Comparison of ENCODE assay signal across 8 mouse cellular contexts in the genomic region with DNA sequence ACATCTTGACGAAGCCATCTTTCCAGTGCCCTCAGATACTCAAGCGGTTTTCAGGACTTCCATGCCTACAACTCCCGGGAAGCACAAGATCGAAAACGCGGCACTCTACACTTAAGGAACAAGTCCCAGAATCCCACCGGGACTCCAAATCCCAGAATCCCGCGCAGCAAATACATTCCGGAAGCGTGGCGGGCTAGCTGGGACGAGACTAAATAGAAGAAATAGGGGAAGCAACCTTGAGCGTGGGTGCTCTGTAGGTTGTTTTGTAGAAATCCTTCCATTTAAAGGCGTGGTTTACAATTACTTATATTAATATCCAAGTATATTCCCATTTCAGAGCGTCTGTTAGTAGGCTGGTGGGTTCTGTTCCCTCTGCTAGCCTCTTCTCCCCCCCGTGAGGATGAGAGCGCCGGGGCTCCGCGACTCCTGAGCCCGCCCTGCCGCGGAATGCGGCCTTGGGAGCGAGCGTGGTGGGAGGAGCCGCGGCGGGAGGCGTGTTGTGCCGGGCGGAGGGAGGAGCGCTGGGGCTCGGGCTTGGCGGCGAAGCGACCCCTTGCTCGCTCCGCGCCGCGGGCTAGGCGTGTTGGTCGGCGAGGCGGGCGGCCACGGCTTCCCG. TPM values are rescaled to one million over a fixed set of nuclear protein-coding genes. Genes with fewer than 3 reads are reported as not detected.
DNase-seq lines count a peak whose midpoint lies in the region; ATAC-seq lines count a peak whose summit lies in the region.

A gene (plus strand): TSS at position 465 of the 616 bp plus-strand sequence.

- ATAC-seq in heart, embryonic 13.5 days (ENCODE audit: extremely low read depth, insufficient number of reproducible peaks, low FRiP score, low TSS enrichment), result peak; percentile 94
- ATAC-seq in liver, embryonic 12.5 days, result peak; percentile 97
- peak; percentile 96 for ATAC-seq in stomach, embryonic 15.5 days (ENCODE audit: insufficient read depth, low FRiP score, low read depth)

- no peaks in the 10 kb centered on the region for H3K27me3 ChIP-seq in heart, embryonic 13.5 days (replicated peaks)
- H3K27me3 ChIP-seq in liver, embryonic 12.5 days (replicated peaks), result no peaks in the 10 kb centered on the region
- H3K27me3 ChIP-seq in stomach, embryonic 15.5 days (replicated peaks), result no peaks in the 10 kb centered on the region

- no peaks in the 10 kb centered on the region for H3K9me3 ChIP-seq in heart, embryonic 13.5 days
- H3K9me3 ChIP-seq in liver, embryonic 12.5 days (replicated peaks), result no peaks in the 10 kb centered on the region
- H3K9me3 ChIP-seq in stomach, embryonic 15.5 days, result no peaks in the 10 kb centered on the region

- peak within 1 kb of the TSS; percentile 94 for H3K4me3 ChIP-seq in brown adipose tissue, adult 24 weeks (ENCODE audit: insufficient read depth, low read depth, low read length)
- peak within 1 kb of the TSS; percentile 81 for H3K4me3 ChIP-seq in heart, embryonic 13.5 days
- peak within 1 kb of the TSS; percentile 91 for H3K4me3 ChIP-seq in liver, embryonic 12.5 days
- peak within 1 kb of the TSS; percentile 97 for H3K4me3 ChIP-seq in stomach, embryonic 15.5 days (replicated peaks)

- H3K4me1 ChIP-seq in brown adipose tissue, adult 24 weeks (ENCODE audit: control insufficient read depth, insufficient read depth, insufficient read length, low read length), result peaks cover 3% of the 10 kb centered on the region
- peaks cover 32% of the 10 kb centered on the region for H3K4me1 ChIP-seq in heart, embryonic 13.5 days
- peaks cover 38% of the 10 kb centered on the region for H3K4me1 ChIP-seq in liver, embryonic 12.5 days
- peaks cover 23% of the 10 kb centered on the region for H3K4me1 ChIP-seq in stomach, embryonic 15.5 days

- peak within 1 kb of the TSS; percentile 84 for H3K4me2 ChIP-seq in heart, embryonic 13.5 days
- H3K4me2 ChIP-seq in liver, embryonic 12.5 days, result peak within 1 kb of the TSS; percentile 95
- peak within 1 kb of the TSS; percentile 52 for H3K4me2 ChIP-seq in stomach, embryonic 15.5 days

- H3K9ac ChIP-seq in heart, embryonic 13.5 days, result peak within 1 kb of the TSS; percentile 93
- H3K9ac ChIP-seq in liver, embryonic 12.5 days, result peak within 1 kb of the TSS; percentile 87
- peak within 1 kb of the TSS; percentile 91 for H3K9ac ChIP-seq in stomach, embryonic 15.5 days

- under 1% methylated on average over 49 of the region's 50 CpGs for WGBS in heart, embryonic 13.5 days
- under 1% methylated on average over 50 of the region's 50 CpGs for WGBS in liver, embryonic 12.5 days (ENCODE audit: insufficient replicate concordance)
- under 1% methylated on average over 50 of the region's 50 CpGs for WGBS in stomach, embryonic 15.5 days

- DNase-seq in CD4-positive, CD25-positive, alpha-beta regulatory T cell, adult 2 months (ENCODE audit: low read depth, low spot score), result peak; percentile 95
- DNase-seq in fat pad, adult 2 months (ENCODE audit: extremely low read depth, low read depth, low spot score), result peak; percentile 82
- DNase-seq in kidney, postnatal 10 days, result peak; percentile 96
- peak; percentile 82 to 89 for DNase-seq in natural killer cell, adult 2 months (ENCODE audit: low spot score in 2 of 2)

- no peaks in the 10 kb centered on the region for H3K36me3 ChIP-seq in heart, embryonic 13.5 days
- no peaks in the 10 kb centered on the region for H3K36me3 ChIP-seq in liver, embryonic 12.5 days
- H3K36me3 ChIP-seq in stomach, embryonic 15.5 days, result no peaks in the 10 kb centered on the region

- H3K27ac ChIP-seq in brown adipose tissue, adult 24 weeks (replicated peaks; ENCODE audit: low read depth, low read length), result peak within 1 kb of the TSS; percentile 58
- peak within 1 kb of the TSS; percentile 91 for H3K27ac ChIP-seq in heart, embryonic 13.5 days (replicated peaks)
- peak within 1 kb of the TSS; percentile 62 for H3K27ac ChIP-seq in liver, embryonic 12.5 days
- H3K27ac ChIP-seq in stomach, embryonic 15.5 days, result peak within 1 kb of the TSS; percentile 77

RNA-seq across cellular contexts. Expression of the gene that starts here (rescaled TPM):
- polyA plus RNA-seq in brown adipose tissue, adult 24 weeks (2012; ENCODE audit: insufficient read depth, insufficient read length, missing spikeins), result 15.9 and 42.5 TPM in 2 replicates
- 15.1 and 16.5 TPM in 2 replicates for polyA plus RNA-seq in heart, embryonic 13.5 days (2015; fragmentation: Nextera tagmentation; extraction: Ambion mirVana)
- 12.5 TPM in 2 replicates for polyA plus RNA-seq in liver, embryonic 12.5 days (2016; fragmentation: Nextera tagmentation; extraction: Ambion mirVana)
- 39.3 and 42.5 TPM in 2 replicates for polyA plus RNA-seq in stomach, embryonic 15.5 days (2015; fragmentation: Nextera tagmentation; extraction: Ambion mirVana)

Comparison
In these comparisons a context has a peak if more than half of its experiments do, and no peak if none do; other contexts are left out.
1. Peak in every context shown above with its lines: DNase-seq, ATAC-seq, H3K4me3 ChIP-seq and H3K27ac ChIP-seq.